In the genomic region with DNA sequence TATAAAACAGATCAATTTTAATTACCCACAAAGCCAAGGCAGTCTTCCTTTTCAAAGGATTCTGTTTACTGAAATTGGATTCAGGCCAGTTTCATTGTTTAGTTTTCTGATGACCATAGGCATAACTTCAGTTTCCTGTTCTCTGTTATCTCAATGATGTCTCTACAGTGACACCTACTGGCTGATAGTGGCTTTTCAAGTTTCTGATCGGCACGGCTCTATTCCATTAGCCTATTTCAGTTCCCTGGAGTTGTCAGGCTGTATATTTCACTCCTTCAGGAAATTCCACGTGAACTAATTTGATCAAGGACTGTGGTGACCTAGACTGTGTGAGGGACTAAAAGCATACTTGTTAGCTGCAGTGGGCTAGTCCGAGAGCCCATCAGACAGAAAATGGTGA, we compare ENCODE assay signal across 8 mouse cellular contexts. TPM values are rescaled to one million over a fixed set of nuclear protein-coding genes. Genes with fewer than 3 reads are reported as not detected.
DNase-seq lines count a peak whose midpoint lies in the region; ATAC-seq lines count a peak whose summit lies in the region.

No protein-coding gene starts in this region.

- 34% methylated on average over 4 of the region's 4 CpGs for WGBS in hindbrain, embryonic 14.5 days
- 33% methylated on average over 4 of the region's 4 CpGs for WGBS in midbrain, embryonic 13.5 days

- peak; percentile 56; the same call in 1 of the 2 replicates for ATAC-seq in hindbrain, embryonic 14.5 days (ENCODE audit: low FRiP score)
- peak; percentile 83 for ATAC-seq in midbrain, embryonic 13.5 days

- H3K27me3 ChIP-seq in hindbrain, embryonic 14.5 days (ENCODE audit: control insufficient read depth, insufficient read depth, low read length) = no peaks in the 10 kb centered on the region; the same call in 1 of the 2 replicates
- peaks cover 23% of the 10 kb centered on the region; the same call in 1 of the 2 replicates for H3K27me3 ChIP-seq in midbrain, embryonic 13.5 days

- no peak overlapping the region for H3K4me3 ChIP-seq in hindbrain, embryonic 14.5 days (replicated peaks; ENCODE audit: low read length)
- H3K4me3 ChIP-seq in midbrain, embryonic 13.5 days (replicated peaks) = no peak overlapping the region

- H3K9ac ChIP-seq in hindbrain, embryonic 14.5 days = no peak overlapping the region
- H3K9ac ChIP-seq in midbrain, embryonic 13.5 days (replicated peaks) = no peak overlapping the region

- intact Hi-C loops in heart, postnatal 25 days (cut with DNase I) = loop anchor here (1.0 kb wide), 1 partner anchor 337 kb away; no protein-coding TSS in a partner anchor

- no peak overlapping the region for H3K4me2 ChIP-seq in hindbrain, embryonic 14.5 days (replicated peaks)
- H3K4me2 ChIP-seq in midbrain, embryonic 13.5 days (replicated peaks) = no peak overlapping the region

- H3K4me1 ChIP-seq in hindbrain, embryonic 14.5 days (replicated peaks; ENCODE audit: control insufficient read depth, insufficient read depth, low read length) = no peaks in the 10 kb centered on the region
- no peaks in the 10 kb centered on the region for H3K4me1 ChIP-seq in midbrain, embryonic 13.5 days (replicated peaks)

- no peaks in the 10 kb centered on the region for H3K36me3 ChIP-seq in hindbrain, embryonic 14.5 days (replicated peaks; ENCODE audit: control insufficient read depth, insufficient read depth)
- H3K36me3 ChIP-seq in midbrain, embryonic 13.5 days = no peaks in the 10 kb centered on the region

- H3K9me3 ChIP-seq in hindbrain, embryonic 14.5 days (ENCODE audit: control insufficient read depth, low read length) = no peaks in the 10 kb centered on the region
- H3K9me3 ChIP-seq in midbrain, embryonic 13.5 days = no peaks in the 10 kb centered on the region

- peak; percentile 29 to 71 for DNase-seq in heart, adult 9 months (ENCODE audit: low spot score in 2 of 2)
- DNase-seq in heart, postnatal 25 days (ENCODE audit: low spot score) = no peak
- DNase-seq in adrenal gland, adult 2 months = peak; percentile 35
- DNase-seq in embryo, embryonic 11.5 days (ENCODE audit: low read depth, low spot score) = peak; percentile 50
- peak; percentile 87 for DNase-seq in hindbrain, embryonic 14.5 days (ENCODE audit: low spot score)
- peak; percentile 53 for DNase-seq in left cerebral cortex, adult 11 months (ENCODE audit: low spot score)
- DNase-seq in spleen, postnatal 36 days (ENCODE audit: low spot score in 2 of 2) = peak; percentile 22 to 39

- no peak overlapping the region; the same call in 1 of the 2 replicates for H3K27ac ChIP-seq in hindbrain, embryonic 14.5 days
- H3K27ac ChIP-seq in midbrain, embryonic 13.5 days = no peak overlapping the region

RNA-seq across cellular contexts. Expression of gene Map3k15, which starts 25.0 kb away (rescaled TPM):
- total RNA-seq in heart, postnatal 25 days (2021) = under 1 TPM; 0.34 to 0.45 TPM
- total RNA-seq in adrenal gland, adult 2 months (2021) = under 1 TPM; 0.69 to 0.81 TPM
- 0.21 and 0.31 TPM in 2 replicates for polyA plus RNA-seq in adrenal gland, adult 2 months (2012; rRNA removed)
- polyA plus RNA-seq in hindbrain, embryonic 14.5 days (2014; fragmentation: Nextera tagmentation; extraction: Ambion mirVana) = 0.18 and 0.32 TPM in 2 replicates
- polyA plus RNA-seq in midbrain, embryonic 13.5 days (2015; fragmentation: Nextera tagmentation; extraction: Ambion mirVana) = 0.15 and 0.23 TPM in 2 replicates
